Mouse (Mus musculus) CH12.LX (cell line): ENCODE data around the gene Atp5mpl.

Experiments used
- CTCF ChIP-seq, 2 experiments: IDR thresholded peaks in 1 of 2; conservative IDR thresholded peaks in 1 of 2; 2 replicates each; pipeline ENCODE4 v1.5.1; 2011 to 2012; ENCODE audit warnings: low read depth in 2 of 2, low read length in 2 of 2, improper control_type of control experiment in 1 of 2, inconsistent platforms in 1 of 2, mild to moderate bottlenecking in 1 of 2, moderate library complexity in 1 of 2
- EP300 ChIP-seq: IDR thresholded peaks from 2 replicates; pipeline ENCODE4 v1.6.1; 2011; ENCODE audit warnings: low read length, improper control_type of control experiment
- JUN ChIP-seq: IDR thresholded peaks from 2 replicates; pipeline ENCODE4 v1.6.1; 2011; ENCODE audit warnings: low read depth, mild to moderate bottlenecking, low read length, improper control_type of control experiment, moderate library complexity; ENCODE audit not compliant: insufficient read depth
- MEF2A ChIP-seq: IDR thresholded peaks from 2 replicates; pipeline ENCODE4 v1.6.1; 2014; ENCODE audit warnings: low read depth, mild to moderate bottlenecking, inconsistent platforms, low read length, improper control_type of control experiment, borderline replicate concordance
- MYC ChIP-seq: IDR thresholded peaks from 2 replicates; pipeline ENCODE4 v1.6.1; 2011; ENCODE audit warnings: low read depth, mild to moderate bottlenecking, improper control_type of control experiment, low read length
- POLR2A ChIP-seq: IDR thresholded peaks from 2 replicates; pipeline ENCODE4 v1.6.1; 2011; ENCODE audit warnings: low read depth, mild to moderate bottlenecking, improper control_type of control experiment, low read length
- POLR2AphosphoS2 ChIP-seq: IDR thresholded peaks from 2 replicates; pipeline ENCODE4 v1.6.1; 2011; ENCODE audit warnings: low read depth, low read length, improper control_type of control experiment
- UBTF ChIP-seq: IDR thresholded peaks from 2 replicates; pipeline ENCODE4 v1.6.1; 2012; ENCODE audit warnings: low read depth, mild to moderate bottlenecking, inconsistent platforms, low read length, improper control_type of control experiment, moderate library complexity
- USF2 ChIP-seq: conservative IDR thresholded peaks from 2 replicates; pipeline ENCODE4 v1.6.1; 2011; ENCODE audit warnings: low read depth, low read length, improper control_type of control experiment
- ZNF384 ChIP-seq: IDR thresholded peaks from 2 replicates; pipeline ENCODE4 v1.6.1; 2012; ENCODE audit warnings: low read depth, low read length, improper control_type of control experiment, inconsistent platforms

GRCm38 (mm10) chr12:111958101-111958865 is 8.5 kb downstream of the Atp5mpl start:
- TF ChIP-seq ZNF384 (no peak), POLR2A (no peak), POLR2AphosphoS2 (no peak), CTCF (conservative IDR thresholded peaks at IDR 0.05 in 1 of 2, IDR thresholded peaks at IDR 0.05 in 1 of 2; ENCODE audit: low read depth in 2 of 2, low read length in 2 of 2) (peak; percentile 83 to 88), EP300 (no peak), JUN (no peak), UBTF (no peak), USF2 (no peak), MYC (no peak), MEF2A (no peak)
